Mouse (Mus musculus) splenic B cell, adult 2 months (primary cell): ENCODE measurements around the gene Nfib.

Source experiments
- DNase-seq: peaks from one replicate; pipeline ENCODE4 v3.0.0-alpha.2; 2011; ENCODE audit warnings: low read depth, low spot score
- H3K27me3 ChIP-seq: 2 replicates; pipeline ENCODE4 v1.6.1; 2012; ENCODE audit warnings: mild to moderate bottlenecking, low read length, moderate library complexity, mixed read lengths; ENCODE audit not compliant: control insufficient read depth, poor library complexity, insufficient read depth, severe bottlenecking
- H3K36me3 ChIP-seq: 2 replicates; pipeline ENCODE4 v1.6.1; 2012; ENCODE audit warnings: mild to moderate bottlenecking, low read length, moderate library complexity, mixed read lengths; ENCODE audit not compliant: control insufficient read depth, poor library complexity, insufficient read depth, severe bottlenecking

Nfib gene

DNA sequence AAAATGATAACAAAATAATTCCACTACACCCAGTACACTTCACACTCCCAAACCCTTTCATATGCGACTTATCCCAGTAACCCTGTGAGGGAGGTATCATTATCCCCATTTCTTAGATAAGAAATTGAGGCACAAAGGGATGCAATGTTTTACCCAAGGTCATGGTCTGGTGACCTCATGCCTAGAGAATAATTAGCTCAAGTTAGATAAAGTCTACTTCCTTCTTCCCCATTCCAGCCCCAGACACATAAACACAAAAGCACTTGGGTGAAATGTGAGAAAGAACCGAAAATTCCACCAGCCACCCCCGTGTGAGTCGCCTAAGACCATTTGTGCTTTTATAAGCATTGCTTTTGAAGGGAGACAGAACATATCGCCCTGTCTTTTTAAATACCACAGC, 293.6 kb downstream of the Nfib start:
- H3K27me3 ChIP-seq = no peaks in the 10 kb centered on the region; the same call in 1 of the 2 replicates
- DNase-seq = no peak
- no peaks in the 10 kb centered on the region for H3K36me3 ChIP-seq

DNA sequence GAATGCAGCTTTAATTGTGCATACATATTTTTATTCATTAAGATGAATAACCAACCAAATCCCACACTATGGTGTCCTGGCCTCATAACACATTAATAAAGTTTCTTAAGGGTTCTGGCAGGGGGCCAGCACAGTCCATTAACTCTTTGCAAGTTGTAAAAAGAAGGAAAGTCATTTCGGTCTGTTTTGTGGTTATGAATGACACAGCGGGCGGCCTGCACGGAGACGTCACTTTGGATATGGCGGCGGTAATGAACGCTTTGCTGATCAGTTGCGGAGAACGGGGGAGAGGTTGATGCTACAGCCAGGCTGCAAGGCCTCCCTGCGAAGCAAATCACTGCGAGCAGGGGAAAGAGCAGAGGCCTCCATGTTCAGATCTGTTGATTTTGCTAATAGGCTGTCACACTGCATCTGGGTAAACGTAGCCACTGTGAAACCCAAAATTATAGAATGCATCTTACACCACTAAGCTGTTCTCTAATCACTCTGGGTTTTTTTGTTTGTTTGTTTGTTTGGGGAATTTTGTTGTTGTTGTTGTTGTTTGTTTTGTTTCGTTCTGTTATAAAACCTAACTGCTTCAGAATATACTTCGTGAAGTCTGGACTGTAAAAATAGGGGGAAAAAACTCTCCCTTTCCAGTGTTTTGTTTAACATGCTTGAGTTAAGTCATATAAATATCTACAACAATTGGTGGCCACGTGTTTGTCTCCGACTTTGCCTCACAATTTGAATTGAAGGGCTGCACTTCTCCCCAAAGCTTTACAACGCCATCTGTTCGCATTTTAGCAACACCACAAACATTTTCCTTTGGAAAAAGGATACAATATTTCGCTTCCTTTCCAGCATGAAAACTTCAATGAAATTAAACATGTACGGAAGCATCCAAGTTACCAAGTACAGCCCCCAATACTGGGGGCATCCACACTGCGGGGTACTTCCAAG, 296.8 kb downstream of the Nfib start:
- H3K27me3 ChIP-seq = no peaks in the 10 kb centered on the region
- H3K36me3 ChIP-seq = no peaks in the 10 kb centered on the region
- no peak for DNase-seq

DNA sequence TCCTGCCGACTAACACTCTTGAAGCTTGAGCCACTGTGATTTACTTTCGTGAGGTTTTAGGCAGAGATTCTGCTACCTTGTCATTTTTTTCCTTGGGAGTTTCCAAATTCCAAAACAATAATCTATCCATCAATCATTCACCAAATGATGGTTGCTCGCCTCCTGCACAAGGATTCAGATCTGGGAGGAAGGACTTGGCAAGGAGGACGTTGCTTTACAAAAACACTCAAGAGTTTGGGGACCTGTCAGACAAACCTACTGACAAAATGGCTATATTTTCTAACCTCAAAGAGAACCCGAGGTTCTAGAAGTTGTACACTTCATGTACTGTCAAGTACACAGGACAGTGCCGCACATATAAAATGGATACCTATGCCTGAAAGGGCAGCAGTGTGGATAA, 299.0 kb downstream of the Nfib start:
- no peaks in the 10 kb centered on the region for H3K27me3 ChIP-seq
- DNase-seq = no peak
- H3K36me3 ChIP-seq = no peaks in the 10 kb centered on the region

DNA sequence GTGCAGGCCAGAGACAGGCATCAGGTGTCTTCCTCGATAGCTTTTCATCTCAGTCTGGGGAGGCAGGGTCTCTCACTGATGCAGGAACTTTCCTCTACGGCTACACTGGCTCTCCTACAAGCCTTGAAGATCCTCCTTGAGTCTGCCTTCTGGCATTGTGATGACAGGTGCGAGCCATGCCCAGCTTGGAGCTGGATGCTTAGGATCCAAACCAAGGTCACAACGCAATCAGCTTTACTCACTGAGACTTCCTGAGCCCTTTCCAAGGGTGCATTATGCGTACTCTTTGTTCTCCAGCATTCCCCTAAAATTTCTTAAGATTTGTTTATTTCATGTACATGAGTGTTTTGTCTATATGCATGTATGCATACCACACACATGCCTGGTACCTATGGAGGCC, 299.8 kb downstream of the Nfib start:
- DNase-seq = no peak
- no peaks in the 10 kb centered on the region for H3K36me3 ChIP-seq
- no peaks in the 10 kb centered on the region for H3K27me3 ChIP-seq

DNA sequence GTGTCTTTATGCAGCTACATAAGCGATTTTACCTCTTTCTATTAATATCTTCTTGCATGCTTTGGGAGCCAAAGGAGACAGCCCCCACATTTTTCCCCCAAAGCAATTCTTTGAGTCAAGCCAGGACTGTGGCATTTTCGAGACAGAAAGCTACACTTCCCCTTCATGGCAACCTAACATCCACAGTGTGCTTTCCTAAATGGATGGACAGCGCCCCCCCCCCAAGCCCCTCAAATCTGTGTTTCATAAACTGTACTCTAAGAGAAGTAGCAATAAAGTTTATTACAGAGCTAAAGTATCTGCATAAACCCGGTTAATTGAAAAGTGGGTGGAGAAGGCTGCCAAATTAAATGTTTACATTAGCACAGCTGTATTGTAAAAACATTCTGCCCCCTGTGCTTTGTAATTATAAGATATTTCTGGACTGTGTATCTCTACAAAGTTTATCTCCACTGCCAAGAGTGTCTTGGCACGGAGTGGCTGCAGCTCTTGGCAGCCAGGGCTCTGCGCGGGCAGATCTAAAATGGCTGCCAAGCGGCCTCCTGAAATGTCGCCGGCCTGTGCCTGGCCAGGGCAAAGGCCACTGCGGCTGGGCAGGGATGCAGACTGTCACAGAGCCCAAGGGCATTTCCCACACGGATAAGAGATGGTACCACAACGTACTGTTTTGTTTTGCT, 301.4 kb downstream of the Nfib start:
- DNase-seq = no peak
- Histone ChIP-seq H3K36me3 (no peaks in the 10 kb centered on the region), H3K27me3 (no peaks in the 10 kb centered on the region)

DNA sequence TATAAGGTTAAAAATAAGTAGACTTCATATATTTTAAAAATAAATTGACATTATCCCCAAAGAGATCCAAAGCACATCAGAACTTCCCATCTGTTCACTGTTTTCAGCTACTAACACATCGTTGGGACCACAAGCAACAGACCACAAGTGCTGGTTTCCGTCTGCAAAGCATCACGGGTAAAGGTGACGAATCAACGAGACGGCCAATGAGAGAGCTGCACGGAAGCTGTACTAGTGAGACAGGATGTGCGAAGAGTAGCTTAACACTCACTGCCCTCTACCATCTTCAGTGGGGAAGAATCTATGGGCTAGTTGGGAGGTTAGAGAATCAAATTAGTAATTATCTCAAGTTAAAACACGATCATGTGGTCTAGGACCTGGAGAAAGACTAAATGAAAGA, 302.9 kb downstream of the Nfib start:
- no peaks in the 10 kb centered on the region for H3K27me3 ChIP-seq

DNA sequence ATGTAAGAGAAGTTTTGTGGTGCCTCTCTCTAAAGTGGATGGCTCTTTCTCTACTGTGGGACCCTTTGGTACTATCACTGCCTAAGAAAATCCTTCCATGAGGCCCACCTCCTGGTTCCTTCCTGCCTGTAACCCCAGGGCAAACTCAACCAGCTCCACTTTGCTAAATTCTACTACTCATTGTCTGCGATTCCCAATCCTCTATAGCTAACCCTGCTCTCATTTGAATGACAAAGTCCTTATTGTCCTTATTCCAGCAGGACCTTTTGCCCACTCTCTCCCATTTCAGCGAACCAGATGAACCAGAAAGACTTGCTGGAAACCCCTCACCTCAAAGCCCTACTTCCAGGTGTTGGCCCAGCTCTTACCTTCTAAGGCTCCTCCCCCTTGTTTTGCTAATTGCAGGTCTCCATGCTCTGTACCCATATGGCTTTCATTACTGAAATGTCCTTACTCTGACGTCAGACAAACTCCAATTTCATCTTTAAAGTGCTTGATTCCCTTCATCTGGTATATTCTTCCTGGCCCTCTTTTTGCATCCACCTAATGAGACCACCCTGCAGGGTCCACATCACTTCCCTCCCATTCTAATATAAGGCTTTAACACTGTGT, 304.0 kb downstream of the Nfib start:
- Histone ChIP-seq H3K36me3 (no peaks in the 10 kb centered on the region), H3K27me3 (no peaks in the 10 kb centered on the region)
- no peak for DNase-seq

More for the DNA sequence above, 302.9 kb downstream of the Nfib start:
- H3K36me3 ChIP-seq = no peaks in the 10 kb centered on the region
- DNase-seq = no peak

DNA sequence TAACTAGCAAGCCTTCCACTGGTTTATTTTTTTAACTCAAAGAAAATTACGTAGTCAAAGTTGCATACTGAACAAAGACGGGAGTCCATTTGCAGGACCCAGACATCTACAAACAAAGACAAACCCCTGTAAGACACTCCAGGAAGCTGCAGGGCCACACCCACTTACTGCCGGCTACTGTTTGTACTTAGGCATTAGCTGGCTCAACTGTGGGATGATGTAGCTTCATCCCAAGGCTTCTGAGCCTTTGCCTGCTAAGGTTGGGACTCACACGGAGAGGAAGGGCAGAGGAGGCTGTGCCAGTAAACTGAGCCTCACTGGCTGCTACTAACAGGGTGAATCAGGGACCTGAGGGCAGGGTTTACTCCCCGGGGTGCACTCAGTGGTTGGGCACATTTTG, 305.0 kb downstream of the Nfib start:
- H3K36me3 ChIP-seq = no peaks in the 10 kb centered on the region
- DNase-seq = no peak
- no peaks in the 10 kb centered on the region for H3K27me3 ChIP-seq

DNA sequence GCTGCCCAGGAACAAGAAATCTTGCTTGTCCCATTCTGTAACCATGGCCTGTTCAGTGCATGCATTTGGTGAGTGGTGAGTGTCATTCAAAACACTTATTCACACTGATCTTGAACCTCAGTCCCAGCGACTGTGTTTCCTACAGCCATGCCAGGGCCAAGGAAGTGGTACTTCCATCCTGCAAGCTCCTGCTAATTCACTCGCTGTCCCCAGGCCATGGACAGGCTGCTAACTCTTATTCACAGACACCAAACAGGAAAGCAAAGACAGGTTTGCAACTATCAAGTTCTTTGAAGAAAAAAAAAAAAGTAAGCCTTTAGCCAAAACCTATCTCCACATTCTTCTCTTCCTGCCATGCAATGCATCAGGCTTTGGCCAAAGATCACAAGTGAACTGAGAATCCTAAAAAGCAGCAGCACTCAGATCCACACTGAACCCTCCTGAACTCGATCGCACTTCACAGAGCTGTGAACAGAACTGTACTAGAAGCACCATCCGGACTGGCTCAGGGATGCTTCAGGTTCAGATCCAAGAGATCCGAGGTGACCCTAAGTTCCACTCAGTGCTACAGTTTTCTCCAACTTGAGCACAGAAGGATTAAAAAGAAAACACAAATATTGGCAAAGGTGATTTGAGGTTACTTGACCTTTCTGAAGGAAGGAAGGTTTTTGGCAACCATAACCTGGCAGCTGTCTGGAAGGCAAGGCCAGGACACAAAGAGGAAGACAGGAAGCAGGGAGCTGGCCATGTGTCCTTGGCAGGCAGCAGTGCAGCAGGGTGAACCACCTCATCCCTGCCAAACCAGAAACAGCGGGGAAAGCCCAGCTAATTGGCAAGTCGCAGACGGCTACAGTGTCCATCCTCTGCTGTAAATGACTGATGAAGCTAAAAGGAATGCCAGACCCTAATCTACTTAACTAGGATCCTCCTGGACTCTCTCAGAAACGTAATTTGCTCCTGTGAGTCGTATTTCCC, 305.9 kb downstream of the Nfib start:
- H3K27me3 ChIP-seq = no peaks in the 10 kb centered on the region
- no peaks in the 10 kb centered on the region for H3K36me3 ChIP-seq
- DNase-seq = no peak

DNA sequence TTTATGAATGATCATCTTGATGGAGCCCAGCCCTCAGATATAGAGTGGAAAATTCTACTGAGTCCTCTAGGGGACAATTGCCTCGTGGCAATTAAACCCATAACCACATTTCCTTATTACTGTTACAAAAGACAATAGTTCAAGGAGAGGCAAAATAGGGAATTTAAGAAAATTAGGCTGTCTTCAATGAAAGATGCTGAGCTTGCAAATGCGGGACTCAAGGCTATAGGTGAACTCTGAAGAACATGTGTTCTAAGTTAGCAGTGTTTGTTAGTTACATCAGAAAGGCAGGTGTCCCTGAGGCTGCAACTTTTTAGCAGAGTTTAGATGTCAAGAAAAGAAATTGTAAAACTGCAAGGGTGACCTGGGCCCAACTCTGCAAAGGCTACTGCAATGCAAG, 307.3 kb downstream of the Nfib start:
- Histone ChIP-seq H3K36me3 (no peaks in the 10 kb centered on the region), H3K27me3 (no peaks in the 10 kb centered on the region)
- DNase-seq = no peak

DNA sequence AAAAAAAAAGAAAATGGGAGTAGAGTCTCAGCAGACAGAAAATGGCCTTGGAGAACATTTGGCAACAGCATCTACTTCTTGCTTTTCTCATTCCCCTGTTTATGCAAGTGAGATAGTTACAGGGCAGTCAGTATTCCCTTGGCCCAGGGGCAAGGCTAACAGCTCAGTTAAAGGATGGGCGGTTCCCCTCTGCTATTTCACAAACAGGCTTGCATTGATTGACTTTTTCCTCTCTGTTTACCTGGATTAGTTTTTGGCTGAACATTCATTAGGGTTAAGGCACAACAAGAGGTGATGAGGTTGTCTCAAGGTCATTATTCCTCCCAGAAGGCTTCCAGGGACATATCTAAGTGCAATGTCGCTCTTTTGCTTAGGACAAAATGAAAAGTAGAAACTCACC, 308.7 kb downstream of the Nfib start:
- DNase-seq = no peak
- H3K27me3 ChIP-seq = no peaks in the 10 kb centered on the region
- no peaks in the 10 kb centered on the region for H3K36me3 ChIP-seq

DNA sequence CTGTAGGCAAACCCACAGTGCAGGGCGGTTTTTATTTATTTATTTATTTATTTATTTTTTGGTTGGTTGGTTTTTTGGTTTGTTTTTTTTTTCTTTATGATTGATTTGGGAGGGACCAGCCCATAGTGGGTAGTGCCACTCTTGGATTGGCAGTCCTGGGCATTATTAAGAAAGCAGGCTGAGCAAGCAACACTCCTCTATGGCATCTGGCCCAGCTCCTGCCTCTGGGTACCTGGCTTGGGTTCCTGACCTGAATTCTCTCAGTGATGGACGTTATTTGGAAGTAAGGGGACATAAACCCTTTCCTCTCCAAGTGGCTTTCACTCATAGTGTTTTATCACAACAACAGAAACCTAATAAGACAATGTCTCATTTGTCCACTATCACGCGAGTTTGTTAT, 309.5 kb downstream of the Nfib start:
- DNase-seq = no peak
- H3K27me3 ChIP-seq = no peaks in the 10 kb centered on the region
- no peaks in the 10 kb centered on the region for H3K36me3 ChIP-seq

DNA sequence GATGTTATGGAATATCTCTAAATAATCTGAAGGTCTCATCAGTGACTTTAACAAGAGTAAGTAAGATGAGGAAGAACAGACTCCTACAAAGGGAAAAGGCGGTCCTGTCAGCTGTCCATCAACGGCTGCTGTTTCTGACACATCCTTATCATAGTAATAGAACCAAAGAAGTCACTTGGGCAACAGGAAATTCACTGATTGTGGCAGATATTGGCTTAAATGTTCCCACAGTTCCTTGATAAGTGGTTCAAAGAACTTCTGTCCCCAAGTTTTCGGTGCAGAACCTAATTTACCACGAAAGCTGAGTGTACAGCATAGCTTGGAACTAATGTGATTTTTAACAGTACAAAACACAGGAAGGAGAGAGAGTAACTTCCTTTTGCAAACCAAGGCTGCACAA, 311.2 kb downstream of the Nfib start:
- DNase-seq = no peak
- no peaks in the 10 kb centered on the region for H3K27me3 ChIP-seq
- no peaks in the 10 kb centered on the region for H3K36me3 ChIP-seq

DNA sequence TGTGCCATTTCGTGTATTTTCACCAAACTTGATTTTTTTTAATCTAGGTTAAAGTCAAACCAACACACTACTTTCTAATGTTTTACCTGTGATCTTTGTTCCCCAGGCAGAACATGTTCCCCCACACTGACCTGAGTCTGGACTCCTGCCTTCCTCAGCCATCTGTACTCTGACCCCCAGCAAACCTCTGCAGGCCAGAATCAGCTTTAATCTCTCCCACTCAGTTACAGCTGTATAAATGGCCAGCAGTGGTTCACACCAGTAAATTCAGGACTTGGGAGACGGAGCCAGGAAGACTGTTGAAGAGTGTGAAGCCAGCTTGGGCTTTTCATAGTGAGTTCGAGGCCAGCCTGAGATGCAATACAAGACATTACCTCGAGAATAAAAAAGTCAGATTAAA, 312.5 kb downstream of the Nfib start:
- no peaks in the 10 kb centered on the region for H3K27me3 ChIP-seq
- no peaks in the 10 kb centered on the region for H3K36me3 ChIP-seq

More for the DNA sequence above, 312.5 kb downstream of the Nfib start:
- no peak for DNase-seq
